In genomic region chr6:92649063-92649462, GRCm38 (mm10) we compare ENCODE assay signal across 28 mouse cellular contexts. TPM values are rescaled to one million over a fixed set of nuclear protein-coding genes. Genes with fewer than 3 reads are reported as not detected.
A peak's percentile ranks its signal among the peaks of the same experiment; 100 is the strongest.
DNase-seq lines count a peak whose midpoint lies in the region; ATAC-seq and TF ChIP-seq lines count a peak whose summit lies in the region.
"Had no signal": no experiment of that assay in that cellular context is flagged by ENCODE, and none has a peak within 500 bp of the region (broad histone marks: within the 10 kb centered on the region; RNA-seq: fewer than 3 reads in every experiment).

No protein-coding gene starts in this region.

- H3K9me3 ChIP-seq in hindbrain, embryonic 11.5 days (ENCODE audit: control insufficient read depth, low read length) = no peaks in the 10 kb centered on the region
- H3K9me3 ChIP-seq in hindbrain, postnatal 0 days (ENCODE audit: low read length) = no peaks in the 10 kb centered on the region
- H3K9me3 ChIP-seq in midbrain, embryonic 13.5 days = no peaks in the 10 kb centered on the region
- no peaks in the 10 kb centered on the region for H3K9me3 ChIP-seq in midbrain, embryonic 10.5 days (replicated peaks)
- no peaks in the 10 kb centered on the region for H3K9me3 ChIP-seq in embryonic facial prominence, embryonic 10.5 days
- H3K9me3 ChIP-seq: heart, embryonic 13.5 days; kidney, embryonic 15.5 days had no signal

- H3K27me3 ChIP-seq in hindbrain, embryonic 11.5 days (ENCODE audit: control insufficient read depth, insufficient read depth, low read length) = no peaks in the 10 kb centered on the region
- no peaks in the 10 kb centered on the region for H3K27me3 ChIP-seq in hindbrain, postnatal 0 days (ENCODE audit: insufficient read depth, low read length)
- H3K27me3 ChIP-seq in midbrain, embryonic 13.5 days = no peaks in the 10 kb centered on the region
- no peaks in the 10 kb centered on the region for H3K27me3 ChIP-seq in midbrain, embryonic 10.5 days (ENCODE audit: low read depth, poor library complexity, severe bottlenecking)
- H3K27me3 ChIP-seq in embryonic facial prominence, embryonic 10.5 days (replicated peaks; ENCODE audit: low read depth, poor library complexity, severe bottlenecking) = no peaks in the 10 kb centered on the region
- H3K27me3 ChIP-seq: heart, embryonic 13.5 days; kidney, embryonic 15.5 days; Patski had no signal

- H3K4me2 ChIP-seq in hindbrain, embryonic 11.5 days (replicated peaks; ENCODE audit: low read depth, low read length) = no peak overlapping the region
- no peak overlapping the region for H3K4me2 ChIP-seq in hindbrain, postnatal 0 days (ENCODE audit: low read depth, low read length)
- no peak overlapping the region for H3K4me2 ChIP-seq in midbrain, embryonic 13.5 days (replicated peaks)
- H3K4me2 ChIP-seq: heart, embryonic 13.5 days; kidney, embryonic 15.5 days had no signal

- TF ChIP-seq CTCF in hindbrain, postnatal 0 days (IDR thresholded peaks at IDR 0.05; ENCODE audit: low read depth) = no peak

- no peak for ATAC-seq in hindbrain, embryonic 11.5 days (ENCODE audit: low FRiP score)
- no peak for ATAC-seq in hindbrain, postnatal 0 days
- no peak for ATAC-seq in midbrain, embryonic 13.5 days
- ATAC-seq: forebrain, embryonic 14.5 days; Patski had no signal

- H3K4me1 ChIP-seq in hindbrain, embryonic 11.5 days (replicated peaks; ENCODE audit: control insufficient read depth, insufficient read depth, low read length) = 0 out of 2 replicates have a peak, but pooled peaks cover 2% of the 10 kb centered on the region
- H3K4me1 ChIP-seq in hindbrain, postnatal 0 days (ENCODE audit: insufficient read depth, low read length) = peaks cover 5% of the 10 kb centered on the region; the same call in 1 of the 2 replicates
- H3K4me1 ChIP-seq in midbrain, embryonic 13.5 days (replicated peaks) = peaks cover 13% of the 10 kb centered on the region
- peaks cover 10% of the 10 kb centered on the region for H3K4me1 ChIP-seq in midbrain, embryonic 10.5 days
- H3K4me1 ChIP-seq in embryonic facial prominence, embryonic 10.5 days = peaks cover 8% of the 10 kb centered on the region; the same call in 1 of the 2 replicates
- H3K4me1 ChIP-seq: heart, embryonic 13.5 days; kidney, embryonic 15.5 days had no signal

- H3K36me3 ChIP-seq in hindbrain, embryonic 11.5 days (ENCODE audit: control insufficient read depth, insufficient read depth, low read length) = no peaks in the 10 kb centered on the region
- H3K36me3 ChIP-seq in hindbrain, postnatal 0 days (ENCODE audit: insufficient read depth, low read length) = no peaks in the 10 kb centered on the region
- no peaks in the 10 kb centered on the region for H3K36me3 ChIP-seq in midbrain, embryonic 13.5 days
- H3K36me3 ChIP-seq in midbrain, embryonic 10.5 days = no peaks in the 10 kb centered on the region
- no peaks in the 10 kb centered on the region for H3K36me3 ChIP-seq in embryonic facial prominence, embryonic 10.5 days (replicated peaks)
- H3K36me3 ChIP-seq: heart, embryonic 13.5 days; kidney, embryonic 15.5 days had no signal

- H3K27ac ChIP-seq in hindbrain, embryonic 11.5 days (ENCODE audit: low read depth, low read length) = peak overlapping the region; percentile 24
- H3K27ac ChIP-seq in hindbrain, postnatal 0 days = no peak overlapping the region
- H3K27ac ChIP-seq in midbrain, embryonic 13.5 days = peak overlapping the region; percentile 35; the same call in 1 of the 2 replicates
- H3K27ac ChIP-seq in midbrain, embryonic 10.5 days (replicated peaks) = no peak overlapping the region; the same call in 1 of the 2 replicates
- H3K27ac ChIP-seq in embryonic facial prominence, embryonic 10.5 days (replicated peaks) = peak overlapping the region; percentile 14; the same call in 1 of the 2 replicates
- H3K27ac ChIP-seq: heart, adult 2 months; heart, embryonic 13.5 days; kidney, embryonic 15.5 days; liver, embryonic 14.5 days; macrophage; stomach, postnatal 0 days had no signal

- 68% methylated on average over 1 of the region's 1 CpGs for WGBS in hindbrain, embryonic 11.5 days
- WGBS in hindbrain, postnatal 0 days = 48% methylated on average over 1 of the region's 1 CpGs
- 62% methylated on average over 1 of the region's 1 CpGs for WGBS in midbrain, embryonic 13.5 days
- 76% methylated on average over 1 of the region's 1 CpGs for WGBS in midbrain, embryonic 10.5 days
- WGBS in embryonic facial prominence, embryonic 10.5 days = 81% methylated on average over 1 of the region's 1 CpGs

- H3K9ac ChIP-seq in hindbrain, embryonic 11.5 days (ENCODE audit: low read depth, low read length) = no peak overlapping the region
- no peak overlapping the region for H3K9ac ChIP-seq in hindbrain, postnatal 0 days (replicated peaks; ENCODE audit: low read length)
- no peak overlapping the region for H3K9ac ChIP-seq in midbrain, embryonic 13.5 days (replicated peaks)
- H3K9ac ChIP-seq: heart, embryonic 13.5 days; kidney, embryonic 15.5 days; liver, embryonic 14.5 days had no signal

- H3K4me3 ChIP-seq in hindbrain, embryonic 11.5 days (ENCODE audit: low read depth, low read length) = no peak overlapping the region
- H3K4me3 ChIP-seq in hindbrain, postnatal 0 days (ENCODE audit: low read length) = no peak overlapping the region
- no peak overlapping the region for H3K4me3 ChIP-seq in midbrain, embryonic 13.5 days (replicated peaks)
- H3K4me3 ChIP-seq in midbrain, embryonic 10.5 days = no peak overlapping the region
- H3K4me3 ChIP-seq in embryonic facial prominence, embryonic 10.5 days = no peak overlapping the region
- H3K4me3 ChIP-seq: heart, adult 2 months; heart, embryonic 13.5 days; kidney, embryonic 15.5 days had no signal

- no peak for DNase-seq in hindbrain, embryonic 11.5 days (ENCODE audit: low spot score)
- DNase-seq in hindbrain, postnatal 0 days (ENCODE audit: low spot score) = no peak
- no peak for DNase-seq in midbrain, embryonic 10.5 days (ENCODE audit: low spot score)
- no peak for DNase-seq in embryonic facial prominence, embryonic 10.5 days (ENCODE audit: low spot score)
- DNase-seq in telencephalon, adult 2 months (ENCODE audit: low read depth, low spot score) = peak; percentile 60
- DNase-seq in testis, postnatal 10 days (ENCODE audit: low spot score) = no peak
- DNase-seq: adrenal gland, postnatal 10 days; cerebellum, adult 11-12 months; cerebellum, adult 9-11 months; heart, adult 2 months; heart, postnatal 10 days; kidney, adult 18-20 months; kidney, postnatal 36 days; liver; lung, adult 2 months; lung, postnatal 10 days; right cerebral cortex, adult 18-20 months; right cerebral cortex, postnatal 4 days; thymus, postnatal 4 days had no signal

RNA-seq across cellular contexts. Expression of gene Prickle2, which starts 56.9 kb away (rescaled TPM):
- polyA plus RNA-seq in hindbrain, embryonic 11.5 days (2014; fragmentation: Nextera tagmentation; extraction: Ambion mirVana) = 9.6 and 10.0 TPM in 2 replicates
- total RNA-seq in hindbrain, postnatal 0 days (2014; rRNA removed) = 37.7 and 38.7 TPM in 2 replicates
- polyA plus RNA-seq in hindbrain, postnatal 0 days (2015; fragmentation: Nextera tagmentation; extraction: Ambion mirVana) = 11.3 and 11.6 TPM in 2 replicates
- polyA plus RNA-seq in midbrain, embryonic 13.5 days (2015; fragmentation: Nextera tagmentation; extraction: Ambion mirVana) = 12.3 and 13.1 TPM in 2 replicates
- 3.0 and 5.7 TPM in 2 replicates for polyA plus RNA-seq in midbrain, embryonic 10.5 days (2016; fragmentation: Nextera tagmentation; extraction: Ambion mirVana)
- polyA plus RNA-seq in embryonic facial prominence, embryonic 10.5 days (2016; fragmentation: Nextera tagmentation; extraction: Ambion mirVana) = 4.9 and 5.3 TPM in 2 replicates
- total RNA-seq: MEL had no signal

Comparison
In these comparisons a context has a peak if more than half of its experiments do, and no peak if none do; other contexts are left out.
1. H3K27ac ChIP-seq: peak in hindbrain, embryonic 11.5 days (single experiment), midbrain, embryonic 13.5 days (single experiment) and embryonic facial prominence, embryonic 10.5 days (single experiment); none in hindbrain, postnatal 0 days (single experiment) and midbrain, embryonic 10.5 days (single experiment).